Mouse (Mus musculus) gonadal fat pad, adult 2 months (tissue): Measurements from ENCODE around the gene Myo1e. TPM values are rescaled to one million over a fixed set of nuclear protein-coding genes. Genes with fewer than 3 reads are reported as not detected.

Experiments
- DNase-seq: peaks from one replicate; pipeline ENCODE4 v3.0.0-alpha.2; 2012; ENCODE audit warnings: low read depth
- polyA plus RNA-seq: library from polyadenylated mRNA; depleted of rRNA; stranded (reverse); fragments of >200 nt; gene quantifications from 2 replicates; pipeline ENCODE4 v1.2.3, GENCODE M21; 2012

Gene Myo1e
- polyA plus RNA-seq, 1 experiment: 9.0 TPM

GRCm38 (mm10) chr9:70364741-70365140 is 157.6 kb downstream of the Myo1e start:
- DNase-seq: no peak

GRCm38 (mm10) chr9:70365915-70366314 is 158.8 kb downstream of the Myo1e start:
- DNase-seq: no peak

DNA sequence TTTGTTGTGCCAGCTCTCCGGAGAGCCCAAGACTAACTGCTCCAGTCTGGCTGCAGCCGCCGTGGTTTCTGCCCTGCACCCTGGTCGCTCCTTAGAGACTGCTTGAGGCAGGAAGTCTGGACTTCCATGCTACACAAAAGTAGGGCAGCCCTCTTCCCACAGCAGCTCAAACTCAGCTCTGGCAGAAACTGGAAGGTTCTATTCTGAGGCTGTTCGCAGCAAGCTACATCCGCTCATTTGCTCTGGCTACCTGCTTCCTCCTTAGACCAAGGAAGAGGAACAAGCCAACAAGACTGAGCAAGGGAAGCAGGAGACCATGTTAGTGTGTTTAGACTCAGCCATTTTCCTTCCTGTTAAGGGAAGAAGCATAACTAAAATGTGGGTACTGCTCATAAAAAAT is 159.7 kb downstream of the Myo1e start:
- DNase-seq: no peak

DNA sequence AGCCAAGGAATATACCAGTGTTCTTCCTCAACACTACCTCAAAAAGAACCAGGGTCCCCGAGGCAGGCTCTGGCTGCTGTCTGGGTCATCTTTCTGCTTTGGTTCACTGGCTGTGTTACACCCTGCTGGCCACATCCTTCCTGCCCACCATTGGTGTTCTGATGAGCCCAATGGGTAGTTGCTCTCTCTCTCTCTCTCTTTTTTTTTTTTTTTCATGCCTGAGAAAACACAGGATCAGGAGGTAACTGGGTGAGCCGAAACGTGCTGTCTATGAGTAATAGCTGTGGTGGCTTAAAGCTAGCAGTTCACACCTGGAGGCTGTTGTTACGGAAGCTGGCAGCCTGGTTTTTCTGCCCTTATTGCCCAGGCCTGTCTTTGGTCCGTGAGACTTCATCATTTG is 164.5 kb downstream of the Myo1e start:
- DNase-seq: no peak

DNA sequence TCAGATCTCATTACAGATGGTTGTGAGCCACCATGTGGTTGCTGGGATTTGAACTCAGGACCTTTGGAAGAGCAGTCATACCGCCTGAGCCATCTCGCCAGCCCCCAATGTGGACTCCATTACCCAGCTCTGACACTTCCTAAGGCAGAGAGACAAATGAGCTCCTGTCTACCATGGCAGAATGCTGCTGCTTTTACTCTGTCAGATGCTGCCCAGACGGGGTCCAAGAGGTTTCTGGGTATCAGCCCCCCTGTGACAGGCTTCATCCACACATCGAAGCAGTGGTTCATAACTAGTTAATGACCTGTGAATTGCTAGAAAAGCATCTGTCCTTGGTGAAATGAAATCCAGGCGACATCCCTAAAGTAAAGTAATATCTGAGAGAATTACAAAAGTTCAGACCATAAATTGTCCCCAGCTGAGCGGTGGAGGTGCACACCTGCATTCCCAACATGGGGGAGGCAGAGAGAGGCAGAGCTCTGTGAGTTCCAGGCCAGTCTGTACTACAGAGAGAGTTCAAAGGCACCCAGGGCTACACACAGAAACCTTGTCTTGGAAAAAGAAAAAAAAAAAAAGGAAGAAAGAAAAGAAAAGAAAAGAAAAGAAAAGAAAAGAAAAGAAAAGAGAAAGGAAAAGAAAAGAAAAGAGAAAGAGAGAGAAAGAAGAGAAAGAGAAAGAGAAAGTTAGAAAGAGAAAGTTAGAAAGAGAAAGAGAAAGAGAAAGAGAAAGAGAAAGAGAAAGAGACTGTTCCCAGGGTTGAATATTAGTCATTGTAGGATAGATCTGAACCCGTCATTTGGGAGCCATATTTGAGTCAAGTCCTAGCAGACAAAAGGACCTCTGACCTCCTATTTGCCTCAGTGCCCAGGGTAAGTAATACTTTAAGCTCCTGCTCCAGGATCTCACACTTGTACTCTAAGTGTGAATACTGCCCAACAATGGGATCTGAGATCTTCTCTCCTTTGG is 172.6 kb downstream of the Myo1e start:
- no peak for DNase-seq

DNA sequence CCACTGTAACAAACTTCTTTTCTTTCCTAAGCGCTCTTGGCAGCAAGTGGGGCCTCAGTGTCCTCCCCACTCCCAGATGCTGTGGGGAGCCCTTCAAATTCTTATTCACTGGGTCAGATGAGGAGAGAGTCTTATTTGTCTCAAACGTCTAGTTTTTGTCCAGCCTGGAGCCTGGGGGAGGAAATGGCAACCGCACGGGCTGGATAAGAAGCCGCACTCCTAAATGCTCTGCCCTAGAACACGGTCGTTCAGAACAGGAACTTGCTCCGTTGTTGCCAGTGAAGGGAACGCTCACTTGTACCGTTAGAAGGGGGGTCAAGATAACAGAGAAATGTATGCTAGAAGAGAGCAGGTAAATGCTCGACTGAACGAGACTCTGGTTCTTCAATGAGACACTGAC is 174.9 kb downstream of the Myo1e start:
- no peak for DNase-seq

DNA sequence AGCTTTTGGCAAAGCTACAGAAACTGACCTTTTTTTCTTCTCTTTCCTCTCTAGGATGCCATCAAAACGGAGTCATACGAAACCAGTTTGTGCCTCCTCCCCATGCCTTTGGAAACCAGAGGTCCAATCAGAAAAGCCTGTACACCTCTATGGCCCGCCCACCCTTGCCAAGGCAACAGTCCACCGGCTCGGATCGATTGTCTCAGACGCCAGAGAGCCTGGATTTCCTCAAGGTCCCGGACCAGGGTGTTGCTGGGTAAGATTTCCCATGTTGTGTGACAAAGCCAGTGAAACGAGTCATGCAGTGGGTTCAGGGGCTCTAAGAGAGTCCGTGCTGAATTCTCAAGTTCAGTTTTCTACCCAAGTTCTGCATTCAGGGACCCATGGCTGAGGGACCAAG is 176.6 kb downstream of the Myo1e start:
- no peak for DNase-seq

DNA sequence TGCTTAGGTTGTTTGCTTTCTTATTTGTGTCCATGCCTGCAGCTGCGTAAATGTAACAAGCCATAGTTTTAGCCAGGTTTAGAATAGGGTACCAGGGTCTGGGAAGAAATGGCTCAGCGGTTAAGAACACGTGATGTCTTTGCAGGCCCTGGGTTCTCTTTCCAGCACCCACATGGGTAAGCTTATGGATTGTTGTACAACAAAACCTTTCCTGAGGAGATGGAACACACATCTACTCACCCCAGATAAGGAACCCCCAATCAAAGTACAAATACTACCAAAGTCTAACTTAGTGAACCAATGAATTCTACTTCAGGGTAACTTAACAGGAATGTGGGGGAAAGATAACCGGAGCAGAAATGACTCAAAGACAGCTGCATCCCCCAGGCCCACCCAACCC is 177.3 kb downstream of the Myo1e start:
- no peak for DNase-seq

GRCm38 (mm10) chr9:70384958-70385728 is 178.0 kb downstream of the Myo1e start:
- DNase-seq: no peak

GRCm38 (mm10) chr9:70387410-70388119 is 180.4 kb downstream of the Myo1e start:
- DNase-seq: no peak

- DNase-seq: no peak
These were observed 182.4 kb downstream of the Myo1e start for GRCm38 (mm10) chr9:70389548-70389947.

DNA sequence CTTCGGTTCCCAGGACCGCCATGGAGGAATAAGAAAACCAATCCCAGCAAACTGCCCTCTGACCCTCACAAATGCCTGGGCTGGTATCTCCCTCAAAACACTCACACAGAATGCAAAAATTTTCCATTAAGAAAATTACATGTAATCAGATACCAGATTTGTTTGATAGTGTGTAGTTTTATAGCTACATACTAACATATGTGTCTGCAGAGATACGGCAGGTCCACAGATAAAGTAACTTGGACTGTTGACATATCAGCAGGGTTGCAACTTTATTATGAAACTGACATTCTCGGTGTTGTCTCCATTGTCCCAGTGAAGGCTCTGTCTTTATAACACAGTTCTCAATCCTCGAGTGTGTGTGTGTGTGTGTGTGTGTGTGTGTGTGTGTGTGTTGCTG is 183.9 kb downstream of the Myo1e start:
- no peak for DNase-seq

DNA sequence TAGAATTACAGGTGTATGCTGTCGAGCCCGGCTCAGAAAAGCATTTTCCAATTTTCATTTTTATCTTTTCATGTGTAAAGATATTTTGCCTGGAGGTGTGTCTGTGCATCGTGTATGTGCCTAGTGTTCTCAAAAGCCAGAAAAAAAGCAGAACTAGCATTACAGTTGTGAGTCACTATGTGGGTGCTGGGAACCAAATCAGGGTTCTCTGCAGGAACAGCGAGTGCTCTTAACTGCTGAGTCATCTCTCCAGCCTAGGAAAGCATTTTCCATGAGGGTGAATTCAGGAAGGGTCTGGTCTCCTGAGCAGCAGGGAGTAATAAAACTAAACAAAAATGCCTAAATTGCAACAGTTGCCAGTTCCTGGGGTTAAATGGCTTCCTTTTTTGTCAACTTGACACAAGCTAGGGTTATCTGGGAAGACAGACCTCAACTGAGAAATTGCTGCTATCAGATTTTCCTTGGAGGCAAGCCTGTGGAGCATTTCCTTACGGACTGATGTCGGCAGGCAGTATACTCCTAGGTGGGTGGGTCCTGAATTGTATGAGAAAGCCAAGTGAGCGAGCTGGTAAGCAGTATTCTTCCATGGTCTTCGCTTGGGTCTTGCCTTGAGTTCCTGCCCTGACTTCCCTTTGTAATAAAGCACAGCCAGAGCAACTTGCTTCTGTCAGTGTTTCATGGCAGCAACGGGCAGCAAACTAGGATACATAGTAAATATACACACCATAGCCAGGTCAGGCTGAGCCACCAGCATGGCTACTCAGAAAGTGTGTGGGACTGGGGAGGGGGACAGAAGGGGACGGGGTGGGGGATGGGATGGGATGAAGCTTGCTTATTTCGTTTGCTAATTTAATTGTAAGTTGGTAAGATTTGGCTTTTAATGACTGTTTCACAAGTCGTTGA is 184.8 kb downstream of the Myo1e start:
- DNase-seq: no peak

GRCm38 (mm10) chr9:70392563-70392907 is 185.4 kb downstream of the Myo1e start:
- no peak for DNase-seq

DNA sequence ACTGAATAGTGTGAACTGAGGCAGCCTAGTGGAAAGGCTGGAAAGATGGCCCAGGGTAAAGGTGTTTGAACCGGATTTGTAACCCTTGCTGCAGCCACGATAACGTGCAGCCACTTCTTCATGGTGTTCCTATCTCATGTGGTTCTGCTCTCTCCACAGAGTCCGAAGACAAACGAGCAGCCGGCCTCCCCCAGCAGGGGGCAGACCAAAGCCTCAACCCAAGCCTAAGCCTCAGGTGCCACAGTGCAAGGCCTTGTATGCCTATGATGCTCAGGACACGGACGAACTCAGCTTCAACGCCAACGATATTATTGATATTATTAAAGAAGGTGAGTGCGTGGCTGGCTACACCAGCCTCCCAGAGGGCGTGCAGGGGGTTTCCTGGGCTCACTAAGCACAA is 188.5 kb downstream of the Myo1e start:
- no peak for DNase-seq

DNA sequence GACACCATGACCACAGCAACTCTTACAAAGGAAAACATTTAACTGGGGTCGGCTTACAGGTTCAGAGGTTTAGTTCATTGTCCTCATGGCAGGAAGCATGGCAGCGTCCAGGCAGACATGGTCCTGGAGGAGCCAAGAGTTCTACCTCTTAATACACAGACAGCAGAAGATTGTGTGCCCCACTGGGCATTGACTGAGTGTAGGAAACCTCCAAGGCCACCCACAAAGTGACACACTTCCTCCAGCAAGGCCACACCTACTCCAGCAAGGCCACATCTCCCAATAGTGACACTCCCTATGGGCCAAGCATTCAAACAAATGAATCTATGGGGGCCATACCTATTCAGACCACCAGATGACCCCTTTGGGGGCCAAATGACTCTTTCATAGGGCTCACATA is 188.9 kb downstream of the Myo1e start:
- DNase-seq: no peak

DNA sequence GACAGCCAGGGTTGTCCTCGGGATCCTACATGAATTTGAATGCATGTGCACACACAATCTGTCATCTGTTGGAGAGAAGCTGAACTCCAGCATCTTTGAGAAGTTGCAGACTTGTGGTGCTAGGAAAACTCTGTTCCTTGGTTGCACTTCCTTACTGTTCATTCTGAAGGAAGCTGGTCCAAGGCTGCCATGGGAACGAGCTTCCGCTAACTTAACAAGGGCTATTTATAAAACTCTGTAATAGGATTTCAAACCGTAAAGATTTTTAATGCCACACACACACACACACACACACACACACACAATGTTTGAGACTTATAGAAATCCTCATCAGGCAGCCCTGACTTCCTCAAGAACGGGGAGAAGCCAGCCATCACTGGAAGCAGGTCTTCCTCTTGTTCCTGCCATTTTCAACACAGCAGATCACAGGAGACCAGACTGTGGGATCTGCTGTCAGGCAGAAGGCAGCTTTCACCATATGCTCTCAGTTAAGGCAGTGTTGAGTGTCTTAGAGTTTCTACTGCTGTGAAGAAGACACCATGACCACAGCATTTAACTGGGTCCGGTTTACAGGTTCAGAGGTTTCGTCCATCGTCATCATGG is 194.9 kb downstream of the Myo1e start:
- DNase-seq: no peak

DNA sequence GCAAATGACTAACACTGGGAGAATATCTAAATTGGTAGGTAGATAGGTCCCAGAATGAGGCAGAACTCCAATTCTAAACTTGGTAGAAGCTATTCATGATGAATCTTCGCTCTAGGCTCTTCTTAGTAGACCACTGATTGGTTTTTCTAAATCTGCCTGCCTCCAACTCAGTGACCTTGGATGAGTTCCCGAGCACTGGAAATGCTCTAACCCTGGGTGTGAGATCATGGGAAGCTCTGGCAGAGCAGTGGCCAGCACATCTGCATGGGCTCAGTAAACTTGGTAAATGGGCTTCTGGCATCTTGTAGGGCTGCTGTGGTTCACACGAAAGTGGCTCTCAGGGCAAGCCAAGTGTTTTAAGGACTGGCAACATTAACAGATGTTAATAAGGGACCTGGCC is 199.4 kb downstream of the Myo1e start:
- no peak for DNase-seq

DNA sequence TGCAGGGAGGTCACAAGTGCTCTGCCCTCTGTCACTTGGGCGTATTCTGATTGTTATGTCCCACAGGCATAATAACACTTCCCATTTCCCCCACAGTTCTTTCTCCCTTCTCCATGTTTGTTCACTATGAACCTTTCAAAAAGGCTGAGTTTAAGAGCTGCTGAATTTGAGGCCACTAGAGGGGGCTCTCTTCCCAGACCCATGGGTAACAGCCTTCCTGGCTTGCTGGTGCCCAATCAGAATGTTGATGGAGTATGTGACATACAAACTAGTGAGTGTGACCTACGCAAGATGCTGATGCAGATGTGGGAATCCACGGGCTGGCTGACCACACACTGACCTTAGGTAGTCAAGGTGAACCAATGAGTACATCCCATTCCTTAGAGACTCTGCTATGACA is 201.6 kb downstream of the Myo1e start:
- no peak for DNase-seq

DNA sequence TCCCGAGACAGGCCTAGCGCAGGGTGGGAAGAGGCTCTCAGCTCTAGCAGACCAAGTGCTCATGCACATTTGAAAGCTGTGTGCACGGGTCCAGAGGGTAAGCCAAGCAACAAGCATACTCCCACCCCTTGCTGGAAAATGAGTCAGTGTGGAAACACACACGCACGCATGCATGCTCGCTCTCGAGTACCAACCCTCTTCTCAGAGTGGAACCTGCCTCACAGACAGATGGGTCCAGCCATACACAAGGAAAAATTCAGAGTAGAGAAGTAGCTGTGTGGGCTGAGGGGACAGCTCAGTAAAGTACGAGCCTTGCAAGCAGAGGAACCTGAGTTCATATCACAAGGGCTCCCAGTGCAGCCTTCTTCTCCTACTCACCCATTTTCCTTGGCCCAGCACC is 202.6 kb downstream of the Myo1e start:
- DNase-seq: no peak

GRCm38 (mm10) chr9:70410668-70411067 is 203.5 kb downstream of the Myo1e start:
- no peak for DNase-seq
